Mouse (Mus musculus): ENCODE measurements at regions not wholly inside any gene's neighbourhood (a gene's known extent, or its start where the extent isn't known, plus 50 kb on each side); places are given as distances from the start of the nearest gene placed in this dataset.
"Not testable (repeated sequence)": the region's sequence is repeated elsewhere in the genome, so short reads cannot be mapped to it uniquely, and the experiment has no call there.

GRCm38 (mm10) chrX:75729791-75730190, 145.2 kb downstream of the Pls3 start:
- not testable (repeated sequence) for TF ChIP-seq EP300, CTCF (IDR thresholded peaks at IDR 0.05; ENCODE audit: low read depth)

Measured in liver, embryonic 14.5 days (tissue).